Mouse (Mus musculus): Measurements from ENCODE around the gene Tfrc. TPM values are rescaled to one million over a fixed set of nuclear protein-coding genes. Genes with fewer than 3 reads are reported as not detected.

Gene Tfrc
- polyA plus RNA-seq, 1 experiment from 2014 or later: 43.6 TPM

- Histone ChIP-seq H3K4me3 (ENCODE audit: low read depth, low read length) (peak overlapping the region; percentile 78), H3K9ac (replicated peaks; ENCODE audit: low read depth, low read length) (peak overlapping the region; percentile 87), H3K9me3 (ENCODE audit: control insufficient read depth, low read length) (no peaks in the 10 kb centered on the region), H3K4me2 (ENCODE audit: low read depth, low read length) (peak overlapping the region; percentile 78), H3K36me3 (ENCODE audit: control insufficient read depth, insufficient read depth, low read length) (no peaks in the 10 kb centered on the region), H3K27me3 (ENCODE audit: control insufficient read depth, insufficient read depth, low read length) (no peaks in the 10 kb centered on the region), H3K27ac (ENCODE audit: low read depth, low read length) (peak overlapping the region; percentile 96), H3K4me1 (ENCODE audit: control insufficient read depth, insufficient read depth, low read length) (peaks cover 11% of the 10 kb centered on the region)
- 10% methylated on average over 8 of the region's 8 CpGs for WGBS
- no peak for ATAC-seq (ENCODE audit: low read depth)
Measured at GRCm38 (mm10) chr16:32608344-32608711, 392 bp upstream of the Tfrc start.

- Histone ChIP-seq H3K9me3 (ENCODE audit: control insufficient read depth, low read length) (no peaks in the 10 kb centered on the region), H3K4me2 (ENCODE audit: low read depth, low read length) (peak overlapping the region; percentile 78), H3K27ac (ENCODE audit: low read depth, low read length) (peak overlapping the region; percentile 96), H3K4me3 (ENCODE audit: low read depth, low read length) (peak overlapping the region; percentile 78), H3K27me3 (ENCODE audit: control insufficient read depth, insufficient read depth, low read length) (no peaks in the 10 kb centered on the region), H3K4me1 (ENCODE audit: control insufficient read depth, insufficient read depth, low read length) (peaks cover 11% of the 10 kb centered on the region), H3K36me3 (ENCODE audit: control insufficient read depth, insufficient read depth, low read length) (peaks cover under 1% of the 10 kb centered on the region; the same call in 1 of the 2 replicates), H3K9ac (replicated peaks; ENCODE audit: low read depth, low read length) (peak overlapping the region; percentile 87)
- ATAC-seq (ENCODE audit: low read depth): 0 out of 2 replicates have a peak, but pooled peaks have one; percentile 2
- WGBS: under 1% methylated on average over 14 of the region's 14 CpGs
Measured at GRCm38 (mm10) chr16:32609401-32609779, 670 bp downstream of the Tfrc start.

GRCm38 (mm10) chr16:32610460-32611255 lies 1.9 kb downstream of the Tfrc start:
- peak overlapping the region; percentile 78 for H3K4me2 ChIP-seq (ENCODE audit: low read depth, low read length)
- H3K36me3 ChIP-seq (ENCODE audit: control insufficient read depth, insufficient read depth, low read length): peaks cover 10% of the 10 kb centered on the region; the same call in 1 of the 2 replicates
- ATAC-seq (ENCODE audit: low read depth): no peak
- peak overlapping the region; percentile 32; the same call in 1 of the 2 replicates for H3K9ac ChIP-seq (replicated peaks; ENCODE audit: low read depth, low read length)
- H3K4me1 ChIP-seq (ENCODE audit: control insufficient read depth, insufficient read depth, low read length): peaks cover 11% of the 10 kb centered on the region
- H3K4me3 ChIP-seq (ENCODE audit: low read depth, low read length): peak overlapping the region; percentile 78
- H3K27ac ChIP-seq (ENCODE audit: low read depth, low read length): no peak overlapping the region
- no peaks in the 10 kb centered on the region for H3K9me3 ChIP-seq (ENCODE audit: control insufficient read depth, low read length)
- no peaks in the 10 kb centered on the region for H3K27me3 ChIP-seq (ENCODE audit: control insufficient read depth, insufficient read depth, low read length)
- 75% methylated on average over 5 of the region's 5 CpGs for WGBS

- WGBS: 87% methylated on average over 1 of the region's 1 CpGs
Measured at GRCm38 (mm10) chr16:32612052-32612451, 3.3 kb downstream of the Tfrc start.

GRCm38 (mm10) chr16:32613269-32613834 lies 4.6 kb downstream of the Tfrc start:
- no peak for ATAC-seq (ENCODE audit: low read depth)
- 77% methylated on average over 3 of the region's 3 CpGs for WGBS
- H3K4me2 ChIP-seq (ENCODE audit: low read depth, low read length): no peak overlapping the region
- H3K27ac ChIP-seq (ENCODE audit: low read depth, low read length): no peak overlapping the region
- H3K9me3 ChIP-seq (ENCODE audit: control insufficient read depth, low read length): no peaks in the 10 kb centered on the region
- H3K9ac ChIP-seq (replicated peaks; ENCODE audit: low read depth, low read length): no peak overlapping the region
- H3K27me3 ChIP-seq (ENCODE audit: control insufficient read depth, insufficient read depth, low read length): no peaks in the 10 kb centered on the region
- H3K4me1 ChIP-seq (ENCODE audit: control insufficient read depth, insufficient read depth, low read length): peaks cover 11% of the 10 kb centered on the region
- H3K4me3 ChIP-seq (ENCODE audit: low read depth, low read length): no peak overlapping the region
- peaks cover 24% of the 10 kb centered on the region for H3K36me3 ChIP-seq (ENCODE audit: control insufficient read depth, insufficient read depth, low read length)

More at GRCm38 (mm10) chr16:32612052-32612451, 3.3 kb downstream of the Tfrc start:
- no peak overlapping the region for H3K9ac ChIP-seq (replicated peaks; ENCODE audit: low read depth, low read length)
- no peak overlapping the region for H3K4me2 ChIP-seq (ENCODE audit: low read depth, low read length)
- no peak overlapping the region for H3K4me3 ChIP-seq (ENCODE audit: low read depth, low read length)
- H3K4me1 ChIP-seq (ENCODE audit: control insufficient read depth, insufficient read depth, low read length): peaks cover 11% of the 10 kb centered on the region
- no peak for ATAC-seq (ENCODE audit: low read depth)
- H3K27me3 ChIP-seq (ENCODE audit: control insufficient read depth, insufficient read depth, low read length): no peaks in the 10 kb centered on the region
- H3K27ac ChIP-seq (ENCODE audit: low read depth, low read length): no peak overlapping the region
- peaks cover 19% of the 10 kb centered on the region for H3K36me3 ChIP-seq (ENCODE audit: control insufficient read depth, insufficient read depth, low read length)
- no peaks in the 10 kb centered on the region for H3K9me3 ChIP-seq (ENCODE audit: control insufficient read depth, low read length)

- no peaks in the 10 kb centered on the region for H3K27me3 ChIP-seq (ENCODE audit: control insufficient read depth, insufficient read depth, low read length)
Measured at GRCm38 (mm10) chr16:32614047-32614446, 5.3 kb downstream of the Tfrc start.

GRCm38 (mm10) chr16:32618946-32619345 lies 10.2 kb downstream of the Tfrc start:
- Histone ChIP-seq H3K36me3 (ENCODE audit: control insufficient read depth, insufficient read depth, low read length) (peaks cover 62% of the 10 kb centered on the region), H3K4me1 (ENCODE audit: control insufficient read depth, insufficient read depth, low read length) (no peaks in the 10 kb centered on the region), H3K9me3 (ENCODE audit: control insufficient read depth, low read length) (no peaks in the 10 kb centered on the region), H3K4me2 (ENCODE audit: low read depth, low read length) (no peak overlapping the region), H3K9ac (replicated peaks; ENCODE audit: low read depth, low read length) (no peak overlapping the region), H3K27ac (ENCODE audit: low read depth, low read length) (no peak overlapping the region), H3K27me3 (ENCODE audit: control insufficient read depth, insufficient read depth, low read length) (no peaks in the 10 kb centered on the region), H3K4me3 (ENCODE audit: low read depth, low read length) (no peak overlapping the region)
- WGBS: 92% methylated on average over 1 of the region's 1 CpGs
- no peak for ATAC-seq (ENCODE audit: low read depth)

More at GRCm38 (mm10) chr16:32614047-32614446, 5.3 kb downstream of the Tfrc start:
- Histone ChIP-seq H3K9me3 (ENCODE audit: control insufficient read depth, low read length) (no peaks in the 10 kb centered on the region), H3K9ac (replicated peaks; ENCODE audit: low read depth, low read length) (no peak overlapping the region), H3K4me3 (ENCODE audit: low read depth, low read length) (no peak overlapping the region), H3K27ac (ENCODE audit: low read depth, low read length) (no peak overlapping the region), H3K4me1 (ENCODE audit: control insufficient read depth, insufficient read depth, low read length) (peaks cover 11% of the 10 kb centered on the region), H3K4me2 (ENCODE audit: low read depth, low read length) (no peak overlapping the region), H3K36me3 (ENCODE audit: control insufficient read depth, insufficient read depth, low read length) (peaks cover 29% of the 10 kb centered on the region)
- no peak for ATAC-seq (ENCODE audit: low read depth)
- whole genome bisulfite sequencing: 74% methylated on average over 4 of the region's 4 CpGs

GRCm38 (mm10) chr16:32628140-32628539 lies 19.4 kb downstream of the Tfrc start:
- no peak overlapping the region for H3K4me2 ChIP-seq (ENCODE audit: low read depth, low read length)
- no peak for ATAC-seq (ENCODE audit: low read depth)
- no peaks in the 10 kb centered on the region for H3K27me3 ChIP-seq (ENCODE audit: control insufficient read depth, insufficient read depth, low read length)
- no peak overlapping the region for H3K4me3 ChIP-seq (ENCODE audit: low read depth, low read length)
- no peak overlapping the region for H3K9ac ChIP-seq (replicated peaks; ENCODE audit: low read depth, low read length)
- no peaks in the 10 kb centered on the region for H3K4me1 ChIP-seq (ENCODE audit: control insufficient read depth, insufficient read depth, low read length)
- no peaks in the 10 kb centered on the region for H3K9me3 ChIP-seq (ENCODE audit: control insufficient read depth, low read length)
- WGBS: 95% methylated on average over 8 of the region's 8 CpGs
- no peak overlapping the region for H3K27ac ChIP-seq (ENCODE audit: low read depth, low read length)
- H3K36me3 ChIP-seq (ENCODE audit: control insufficient read depth, insufficient read depth, low read length): peaks cover 74% of the 10 kb centered on the region

GRCm38 (mm10) chr16:32632328-32632824 lies 23.7 kb downstream of the Tfrc start:
- WGBS: 88% methylated on average over 4 of the region's 4 CpGs
- H3K4me1 ChIP-seq (ENCODE audit: control insufficient read depth, insufficient read depth, low read length): no peaks in the 10 kb centered on the region
- no peak overlapping the region for H3K4me3 ChIP-seq (ENCODE audit: low read depth, low read length)
- no peak for ATAC-seq (ENCODE audit: low read depth)
- no peak overlapping the region for H3K9ac ChIP-seq (replicated peaks; ENCODE audit: low read depth, low read length)
- H3K27ac ChIP-seq (ENCODE audit: low read depth, low read length): no peak overlapping the region
- H3K36me3 ChIP-seq (ENCODE audit: control insufficient read depth, insufficient read depth, low read length): peaks cover 45% of the 10 kb centered on the region
- no peaks in the 10 kb centered on the region for H3K9me3 ChIP-seq (ENCODE audit: control insufficient read depth, low read length)
- no peak overlapping the region for H3K4me2 ChIP-seq (ENCODE audit: low read depth, low read length)
- H3K27me3 ChIP-seq (ENCODE audit: control insufficient read depth, insufficient read depth, low read length): no peaks in the 10 kb centered on the region

Measured in neural tube, embryonic 14.5 days (tissue).